Mouse (Mus musculus): ENCODE measurements around the gene Mpdu1.

The Mpdu1 gene

DNA sequence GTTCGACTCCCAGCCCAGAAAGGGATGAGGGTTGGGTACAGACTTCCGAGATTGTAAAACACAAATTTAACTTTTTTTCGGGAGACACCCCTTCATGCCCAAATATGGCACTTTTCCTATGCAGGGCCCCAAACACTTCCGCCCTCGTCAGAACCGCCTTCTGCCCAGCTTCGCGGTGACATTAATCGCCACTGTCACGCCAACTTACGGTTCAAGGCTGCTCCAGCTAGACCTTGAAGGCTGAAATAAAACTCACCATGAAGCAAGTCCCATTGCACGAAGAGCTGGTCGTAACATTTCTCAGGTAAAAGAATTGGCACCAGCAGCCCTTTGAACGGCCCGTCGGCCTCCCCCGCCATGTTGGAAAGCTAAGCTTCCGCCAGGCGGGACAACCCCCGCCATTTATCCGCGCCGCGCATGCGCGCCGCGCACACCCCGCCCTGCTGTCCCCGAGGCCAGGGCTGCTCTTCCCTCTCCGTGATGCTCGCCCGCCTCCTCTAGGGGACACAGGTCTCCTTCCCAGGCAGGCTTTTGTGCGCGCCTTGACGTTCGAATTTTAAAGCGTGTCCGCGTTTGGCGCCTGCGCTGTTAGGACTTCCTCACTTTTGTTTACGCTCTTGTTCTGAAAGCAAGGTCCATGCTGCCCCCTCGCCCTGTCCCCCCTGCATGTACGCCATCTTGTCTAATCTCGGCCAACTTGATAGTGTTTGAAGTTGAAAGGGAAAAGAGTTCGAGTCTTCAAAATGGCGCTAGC lies at the start of gene Mpdu1:
Gene Mpdu1, minus strand, starts transcription at position 430 of the 754 bp plus-strand sequence.
- peak; percentile 31; the same call in 1 of the 2 replicates for TF ChIP-seq GATA4 (IDR thresholded peaks at IDR 0.05; ENCODE audit: insufficient replicate concordance, low read length)

GRCm38 (mm10) chr11:69711082-69711481 lies 48.6 kb upstream of the Mpdu1 start:
- TF ChIP-seq GATA4 (IDR thresholded peaks at IDR 0.05; ENCODE audit: insufficient replicate concordance, low read length) = no peak

DNA sequence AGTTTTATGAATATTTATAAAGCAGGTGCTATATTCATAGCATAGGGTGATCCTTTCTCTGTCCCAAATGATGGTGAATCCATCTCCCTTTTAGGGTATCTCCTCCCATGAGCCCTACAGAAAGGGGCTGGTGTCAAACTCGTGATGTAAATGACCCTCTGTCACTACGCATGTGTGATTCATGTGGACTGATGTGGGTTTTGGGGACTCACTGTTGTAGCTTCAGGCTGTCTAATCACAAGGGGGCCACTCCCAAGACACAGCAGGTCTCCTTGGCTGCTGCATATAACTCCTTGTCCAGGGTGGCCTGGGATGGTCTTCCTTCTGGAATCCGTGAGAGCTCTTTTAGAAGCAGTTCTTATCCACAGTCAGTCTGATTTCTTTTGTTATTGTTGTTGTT lies 48.0 kb upstream of the Mpdu1 start:
- no peak for TF ChIP-seq GATA4 (IDR thresholded peaks at IDR 0.05; ENCODE audit: insufficient replicate concordance, low read length)

DNA sequence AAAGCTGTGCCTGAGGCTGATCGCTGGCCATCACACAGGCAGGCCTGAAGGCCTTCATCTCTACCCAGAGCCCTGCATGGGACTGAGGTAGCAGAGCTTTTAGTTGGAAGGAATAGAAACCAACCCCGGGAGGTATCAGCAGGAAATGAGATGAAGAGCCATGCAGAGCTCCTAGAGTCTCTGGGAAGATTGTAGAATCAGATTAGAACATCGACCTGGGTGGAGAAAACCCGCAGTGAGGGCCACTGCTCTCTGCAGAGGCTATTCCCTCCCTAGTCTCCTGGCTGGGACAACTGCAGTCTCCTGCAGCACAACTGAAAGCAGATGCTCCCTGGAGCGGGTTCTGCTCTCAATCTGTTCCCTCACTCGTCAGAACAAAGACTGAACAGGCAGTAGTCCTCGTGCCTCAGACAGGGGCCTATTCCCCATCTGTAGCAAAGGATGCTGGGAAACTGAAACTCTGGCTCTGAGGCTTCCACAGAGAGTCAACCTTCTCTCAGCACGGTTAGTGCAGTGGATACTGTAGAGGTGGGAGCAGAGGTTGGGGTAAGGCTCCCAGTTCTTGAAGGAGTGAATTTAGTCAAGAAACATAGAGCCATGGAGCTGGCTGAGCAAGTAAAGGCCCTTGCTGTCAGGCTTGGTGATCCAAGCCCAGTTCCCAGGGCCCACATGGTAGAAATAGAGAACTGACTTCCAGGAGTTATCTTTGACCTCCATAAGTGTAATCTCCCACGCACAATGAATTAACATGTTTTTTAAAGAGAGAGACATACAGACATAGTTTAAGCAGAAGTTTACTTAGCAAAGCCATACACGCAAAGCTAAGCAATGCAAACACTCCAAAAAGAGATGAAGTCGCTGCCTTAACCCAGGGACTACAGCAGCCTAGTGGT lies 47.4 kb upstream of the Mpdu1 start:
- TF ChIP-seq GATA4 (IDR thresholded peaks at IDR 0.05; ENCODE audit: insufficient replicate concordance, low read length) = no peak

DNA sequence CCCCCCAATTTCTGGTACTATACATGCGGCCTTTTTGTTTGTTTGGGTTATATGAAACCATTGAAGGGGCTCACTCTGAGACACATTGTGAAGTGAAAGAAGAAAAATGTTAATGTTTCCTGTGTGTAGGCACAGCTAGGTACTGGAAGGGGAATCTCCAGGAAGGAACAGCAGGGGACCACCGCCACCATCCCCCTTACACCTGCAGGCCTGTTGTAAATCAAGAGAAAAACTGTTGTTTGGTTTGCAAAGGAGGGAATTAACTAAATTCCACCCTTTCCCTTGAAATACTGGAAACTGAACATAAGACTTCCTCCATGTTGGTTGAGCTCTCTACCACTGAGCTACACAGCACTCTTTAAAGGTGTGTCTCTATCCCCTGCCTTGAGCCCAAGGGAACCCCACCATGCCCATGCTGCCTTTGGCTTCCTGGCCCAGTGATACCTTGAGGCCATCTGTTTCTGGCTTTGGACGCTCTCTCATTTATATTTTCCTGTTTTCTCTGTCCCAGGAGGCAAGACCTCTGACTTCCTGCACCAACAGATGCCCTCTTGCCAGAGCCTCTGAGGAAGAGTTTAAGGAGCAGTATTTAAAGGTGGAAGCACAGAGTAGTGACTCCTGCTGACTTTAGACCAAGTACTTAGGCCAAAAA lies 46.3 kb upstream of the Mpdu1 start:
- no peak for TF ChIP-seq GATA4 (IDR thresholded peaks at IDR 0.05; ENCODE audit: insufficient replicate concordance, low read length)

DNA sequence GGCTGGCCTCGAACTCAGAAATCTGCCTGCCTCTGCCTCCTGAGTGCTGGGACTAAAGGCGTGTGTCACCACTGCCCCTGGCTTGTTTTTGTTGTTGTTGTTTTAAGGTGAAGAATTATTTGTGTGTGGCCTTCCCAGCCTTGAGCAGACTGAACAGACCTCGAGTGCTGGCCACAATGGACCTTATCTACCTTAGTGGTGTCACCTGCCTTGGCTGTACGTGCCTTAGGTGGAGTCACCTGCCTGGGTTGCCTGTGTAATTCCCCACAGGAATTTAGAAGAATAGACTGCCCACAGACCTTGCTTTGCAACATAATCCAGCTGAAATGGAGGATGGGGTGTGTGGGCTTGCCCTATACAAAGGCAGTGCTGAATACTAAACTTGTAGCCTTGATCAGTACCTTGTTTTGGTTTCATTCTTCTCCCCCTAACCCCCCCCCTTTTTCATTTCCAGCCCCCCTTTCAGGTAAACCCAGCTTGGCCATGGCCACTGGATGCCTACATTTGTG lies 45.5 kb upstream of the Mpdu1 start:
- TF ChIP-seq GATA4 (IDR thresholded peaks at IDR 0.05; ENCODE audit: insufficient replicate concordance, low read length) = no peak

DNA sequence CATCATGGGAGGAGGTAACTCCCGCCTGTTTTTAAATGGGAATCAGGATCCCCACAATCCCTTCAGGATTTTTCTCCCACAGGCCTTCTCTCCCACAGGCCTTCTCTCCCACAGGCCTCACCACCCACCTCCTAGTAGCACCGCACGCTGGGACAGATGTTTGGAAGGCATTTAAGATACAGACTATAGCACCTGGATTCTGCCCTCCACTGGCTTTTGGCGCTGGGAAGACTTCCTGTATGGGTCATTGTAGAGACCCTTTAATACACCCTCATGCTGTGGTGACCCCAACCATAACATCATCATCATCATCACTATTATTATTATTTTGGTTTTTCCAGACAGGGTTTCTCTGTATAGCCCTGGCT lies 45.0 kb upstream of the Mpdu1 start:
- TF ChIP-seq GATA4 (IDR thresholded peaks at IDR 0.05; ENCODE audit: insufficient replicate concordance, low read length) = no peak

DNA sequence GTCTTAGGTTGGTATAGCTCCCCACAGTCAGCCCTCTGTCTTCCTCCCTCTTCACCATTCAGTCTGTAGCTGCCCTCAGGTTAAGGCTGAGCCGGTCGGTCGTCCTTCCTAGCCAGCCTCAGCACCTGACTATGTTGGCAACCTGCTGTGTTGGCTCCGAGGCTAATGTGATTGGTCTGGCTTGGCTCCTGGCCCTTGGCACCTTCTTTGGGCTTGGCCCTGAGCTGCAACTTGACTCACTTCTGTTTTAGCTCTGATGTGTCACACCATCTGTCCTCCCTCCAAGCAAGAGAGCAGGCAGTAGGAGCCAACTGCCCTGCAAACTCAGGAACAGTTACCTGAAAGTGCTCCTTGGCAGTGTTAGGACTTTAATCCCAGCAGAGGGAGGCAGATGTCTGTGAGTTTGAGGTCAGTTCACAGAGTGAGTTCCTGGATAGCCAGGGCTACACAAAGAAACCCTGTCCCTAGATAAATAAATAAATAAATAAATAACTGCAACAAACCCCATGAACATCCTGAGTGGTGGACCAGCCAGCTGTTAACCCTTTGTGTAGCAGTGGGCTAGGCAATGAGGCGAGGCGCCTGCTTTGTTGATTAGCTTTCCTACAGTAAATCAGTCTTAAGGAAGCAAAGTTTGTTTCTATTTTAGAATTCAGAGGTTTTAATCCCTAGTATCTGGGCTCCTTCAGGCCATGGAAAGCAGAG lies 44.5 kb upstream of the Mpdu1 start:
- no peak for TF ChIP-seq GATA4 (IDR thresholded peaks at IDR 0.05; ENCODE audit: insufficient replicate concordance, low read length)

GRCm38 (mm10) chr11:69704613-69705010 lies 42.2 kb upstream of the Mpdu1 start:
- TF ChIP-seq GATA4 (IDR thresholded peaks at IDR 0.05; ENCODE audit: insufficient replicate concordance, low read length) = no peak

GRCm38 (mm10) chr11:69703814-69704612 lies 41.6 kb upstream of the Mpdu1 start:
- TF ChIP-seq GATA4 (IDR thresholded peaks at IDR 0.05; ENCODE audit: insufficient replicate concordance, low read length) = no peak

GRCm38 (mm10) chr11:69699595-69699994 lies 37.2 kb upstream of the Mpdu1 start:
- TF ChIP-seq GATA4 (IDR thresholded peaks at IDR 0.05; ENCODE audit: insufficient replicate concordance, low read length) = no peak

- TF ChIP-seq GATA4 (IDR thresholded peaks at IDR 0.05; ENCODE audit: insufficient replicate concordance, low read length) = no peak
Observed at GRCm38 (mm10) chr11:69698574-69698973, 36.1 kb upstream of the Mpdu1 start.

GRCm38 (mm10) chr11:69697396-69697795 lies 35.0 kb upstream of the Mpdu1 start:
- no peak for TF ChIP-seq GATA4 (IDR thresholded peaks at IDR 0.05; ENCODE audit: insufficient replicate concordance, low read length)

Measured in liver, adult (tissue).